Mouse (Mus musculus) gastrocnemius, postnatal 14 days (tissue): Measurements from ENCODE around the gene Cit. TPM values are rescaled to one million over a fixed set of nuclear protein-coding genes. Genes with fewer than 3 reads are reported as not detected.

Source experiments
- DNase-seq: peaks from one replicate; pipeline ENCODE4 v3.0.0; 2021; ENCODE audit warnings: mixed read lengths
- intact Hi-C: fragments of 180-260 bp; cut with DNase I; formaldehyde crosslinking; loops from one replicate; pipeline ENCODE4 v1.15.1; 2025; ENCODE audit warnings: low total_unique reads
- total RNA-seq, 2 experiments: library from RNA; stranded (reverse); gene quantifications; 2 replicates each; pipeline ENCODE4 v1.2.3; 2021

The Cit gene
- total RNA-seq, 2 experiments from 2014 or later, result 2.9 to 4.6 TPM

DNA sequence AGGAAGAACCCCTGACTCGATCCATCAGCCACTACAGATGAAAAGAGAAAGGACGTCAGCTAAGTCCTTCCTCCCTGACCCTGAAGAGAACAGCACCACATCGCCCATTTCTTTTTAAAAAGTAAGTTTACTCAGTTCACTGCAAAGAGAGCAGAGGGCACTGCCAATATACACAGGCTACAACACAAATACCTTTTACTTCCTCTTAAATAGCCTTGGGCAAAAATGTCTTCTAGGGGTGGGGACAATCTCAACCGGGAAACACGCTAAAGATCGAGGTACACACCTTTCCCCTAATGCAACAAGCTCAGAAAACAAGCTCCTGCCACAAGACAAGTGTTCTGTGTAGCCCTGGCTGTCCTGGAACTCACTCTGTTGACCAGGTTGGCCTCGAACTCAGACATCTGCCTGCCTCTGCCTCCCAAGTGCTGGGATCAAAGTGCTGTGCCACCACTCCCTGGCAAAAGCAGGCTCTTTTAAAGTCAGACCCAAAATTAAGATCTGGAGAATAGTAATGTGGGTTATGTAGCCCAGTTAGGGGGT lies 177.7 kb downstream of the Cit start:
- intact Hi-C loops, result no loop called here
- DNase-seq, result no peak

DNA sequence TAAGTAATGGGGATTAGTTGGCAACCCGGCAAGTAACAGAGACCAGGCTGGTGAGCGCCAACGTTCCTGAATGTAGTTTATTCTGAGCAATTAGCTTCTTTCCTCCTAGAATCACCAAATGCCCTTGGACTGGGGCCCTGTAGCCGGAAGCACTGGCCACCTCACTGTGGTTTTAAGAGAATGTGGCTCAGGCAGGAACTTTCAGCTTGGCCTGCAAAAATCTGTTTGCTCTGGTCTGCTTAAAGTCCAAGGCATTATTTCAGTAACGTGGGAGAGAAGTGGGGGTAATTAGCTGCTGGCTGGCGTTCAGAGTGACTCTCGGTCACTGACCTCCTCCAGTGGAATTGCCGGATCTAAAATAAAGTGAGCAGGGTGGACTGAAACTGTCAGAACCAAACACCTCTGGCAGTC lies 178.2 kb downstream of the Cit start:
- intact Hi-C loops, result no loop called here

GRCm38 (mm10) chr5:116023821-116024284 lies 178.8 kb downstream of the Cit start:
- DNase-seq, result no peak
- intact Hi-C loops, result no loop called here

More for the DNA sequence above, 178.2 kb downstream of the Cit start:
- DNase-seq, result no peak

DNA sequence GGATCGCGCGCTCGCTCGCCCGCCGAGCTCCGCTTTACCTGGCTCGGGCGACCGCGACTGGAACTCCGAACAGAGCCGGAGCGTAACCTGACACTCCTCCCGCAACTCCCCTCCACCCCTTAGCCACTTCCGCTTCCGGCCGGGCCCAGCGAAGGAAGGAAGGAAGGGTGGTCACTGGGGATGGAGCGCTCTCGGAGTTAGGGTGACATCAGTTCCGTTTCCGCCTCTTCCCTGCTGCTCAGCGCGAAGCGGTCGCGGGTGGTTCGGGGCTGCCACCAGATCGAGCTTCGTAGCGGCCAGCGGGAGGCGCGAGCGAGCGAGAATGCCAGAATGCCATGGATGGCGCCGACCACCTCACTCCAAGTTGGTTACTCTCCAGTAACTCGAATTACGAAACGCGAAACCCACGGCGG lies 179.3 kb downstream of the Cit start, which contains the start of gene Prkab1:
Prkab1 (minus strand) TSS at position 182 of the 413 bp plus-strand sequence.
- intact Hi-C loops, result no loop called here
- DNase-seq, result peak; percentile 95

GRCm38 (mm10) chr5:116026107-116026506 lies 181.0 kb downstream of the Cit start:
- DNase-seq, result no peak
- intact Hi-C loops, result no loop called here

DNA sequence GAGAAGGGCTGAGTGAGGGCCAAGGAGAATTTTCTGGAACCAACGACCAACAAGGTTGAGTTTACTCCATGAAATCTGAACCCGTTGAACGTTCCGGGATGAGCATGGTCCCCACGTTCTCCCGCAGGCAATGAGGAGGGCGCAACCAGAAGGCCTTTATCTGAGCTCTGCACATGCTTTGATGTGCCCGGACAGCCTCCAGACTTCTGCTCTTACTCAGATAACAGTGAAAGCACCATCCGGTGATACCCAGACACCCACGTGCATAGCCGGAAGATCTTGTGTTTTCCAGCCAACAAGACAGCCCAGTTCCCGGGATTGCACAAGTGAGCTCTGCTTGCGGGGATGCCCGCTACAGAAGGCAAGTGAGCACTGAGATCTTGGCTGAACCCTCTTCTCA lies 181.5 kb downstream of the Cit start:
- no peak for DNase-seq
- intact Hi-C loops, result no loop called here

DNA sequence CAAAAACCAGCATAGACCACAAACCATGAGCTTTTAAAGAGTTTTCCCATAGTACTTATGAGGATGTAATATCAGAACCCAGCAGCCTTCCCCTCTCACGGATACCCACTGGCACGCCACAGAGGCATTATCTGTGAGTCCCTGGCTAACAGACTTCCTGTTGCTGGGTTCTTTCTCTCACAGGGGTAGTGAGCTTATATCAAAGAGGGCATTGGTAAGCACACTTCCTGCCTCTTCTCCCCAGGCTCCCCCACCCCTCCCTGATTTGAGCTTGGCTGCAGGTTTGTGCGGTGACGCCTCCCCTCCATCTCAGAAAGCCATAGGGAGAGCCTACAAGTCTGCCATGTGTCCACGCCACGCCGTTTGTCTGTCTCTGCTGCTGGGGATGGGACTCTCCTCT lies 184.0 kb downstream of the Cit start:
- DNase-seq, result no peak
- intact Hi-C loops, result no loop called here

- no peak for DNase-seq
- intact Hi-C loops, result loop anchor here (5.0 to 10.0 kb wide), 2 partner anchors 87 to 184 kb away; no protein-coding TSS in a partner anchor
Measured at GRCm38 (mm10) chr5:116030566-116031189, 185.6 kb downstream of the Cit start.

- intact Hi-C loops, result loop anchor here (5.0 to 10.0 kb wide), 2 partner anchors 86 to 184 kb away; no protein-coding TSS in a partner anchor
- DNase-seq, result peak; percentile 68
Measured at GRCm38 (mm10) chr5:116031190-116031577, 186.1 kb downstream of the Cit start.

GRCm38 (mm10) chr5:116036465-116036864 lies 191.4 kb downstream of the Cit start:
- intact Hi-C loops, result loop anchor here (10.0 kb wide), 1 partner anchor 178 kb away; no protein-coding TSS in a partner anchor
- DNase-seq, result peak; percentile 69

GRCm38 (mm10) chr5:116037731-116038130 lies 192.7 kb downstream of the Cit start:
- intact Hi-C loops, result loop anchor here (10.0 kb wide), 1 partner anchor 177 kb away; no protein-coding TSS in a partner anchor
- DNase-seq, result no peak

GRCm38 (mm10) chr5:116039706-116040105 lies 194.6 kb downstream of the Cit start:
- intact Hi-C loops, result loop anchor here (10.0 kb wide), 1 partner anchor 175 kb away; no protein-coding TSS in a partner anchor
- DNase-seq, result no peak

DNA sequence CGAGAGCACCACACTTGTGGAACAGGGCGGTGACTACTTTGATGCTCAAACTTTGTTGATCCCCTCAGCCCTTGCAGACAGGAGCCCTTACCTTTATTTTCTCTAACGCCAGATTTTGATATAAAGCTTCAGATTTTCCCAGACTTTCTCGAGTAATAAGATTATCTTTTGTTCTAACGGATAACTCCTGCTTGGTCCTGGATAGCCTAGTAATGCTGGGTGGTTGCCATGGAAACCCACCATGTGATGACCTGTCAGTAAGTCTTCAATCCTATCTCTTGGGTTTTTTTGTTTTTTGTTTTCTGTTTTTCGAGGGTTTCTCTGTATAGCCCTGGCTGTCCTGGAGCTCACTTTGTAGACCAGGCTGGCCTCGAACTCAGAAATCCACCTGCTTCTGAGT lies 197.2 kb downstream of the Cit start:
- intact Hi-C loops, result no loop called here

DNA sequence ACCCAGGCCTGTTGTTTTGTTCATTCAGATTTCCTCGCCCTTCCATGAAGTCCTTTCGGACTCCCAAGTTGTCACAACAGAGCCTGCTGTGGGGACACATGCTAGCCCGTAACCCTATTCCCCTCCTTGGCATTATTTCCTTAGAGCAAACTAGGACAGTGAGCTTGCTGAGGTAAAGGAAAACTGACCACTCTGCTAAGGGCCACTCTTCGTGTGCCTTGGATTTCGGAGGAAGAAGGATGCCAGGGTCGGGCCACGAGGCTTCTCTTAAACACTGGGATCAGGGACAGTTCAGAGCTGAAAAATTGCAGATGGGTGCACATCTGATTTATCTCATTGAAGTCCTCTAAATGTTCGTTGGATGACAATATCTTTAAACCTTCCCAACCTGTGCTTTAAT lies 200.5 kb downstream of the Cit start:
- no peak for DNase-seq
- intact Hi-C loops, result no loop called here

More for the DNA sequence above, 197.2 kb downstream of the Cit start:
- DNase-seq, result no peak

- intact Hi-C loops, result no loop called here
- DNase-seq, result no peak
Measured at GRCm38 (mm10) chr5:116046246-116046645, 201.2 kb downstream of the Cit start.

DNA sequence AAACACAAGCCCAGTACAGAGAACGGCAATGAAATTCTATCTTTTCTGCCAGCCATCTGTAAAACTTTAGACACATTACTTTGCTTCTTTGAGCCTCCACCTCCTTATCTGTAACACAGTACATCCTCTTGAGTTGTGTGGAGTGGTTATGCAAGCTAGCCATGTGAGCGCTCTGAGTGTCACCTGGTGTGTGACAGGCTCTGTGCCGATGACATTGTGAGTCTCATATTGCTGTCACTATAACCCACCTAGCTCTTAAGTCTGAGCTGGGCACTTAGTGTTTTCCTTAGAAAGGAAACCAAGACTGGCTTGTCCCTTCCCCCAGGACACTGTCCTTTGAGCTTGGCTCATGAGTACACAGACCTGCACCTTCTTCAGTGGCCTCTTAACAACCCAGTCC lies 203.2 kb downstream of the Cit start:
- no peak for DNase-seq
- intact Hi-C loops, result no loop called here

GRCm38 (mm10) chr5:116049821-116050220 lies 204.7 kb downstream of the Cit start:
- DNase-seq, result no peak
- intact Hi-C loops, result no loop called here

GRCm38 (mm10) chr5:116052171-116052570 lies 207.1 kb downstream of the Cit start:
- intact Hi-C loops, result no loop called here
- no peak for DNase-seq

DNA sequence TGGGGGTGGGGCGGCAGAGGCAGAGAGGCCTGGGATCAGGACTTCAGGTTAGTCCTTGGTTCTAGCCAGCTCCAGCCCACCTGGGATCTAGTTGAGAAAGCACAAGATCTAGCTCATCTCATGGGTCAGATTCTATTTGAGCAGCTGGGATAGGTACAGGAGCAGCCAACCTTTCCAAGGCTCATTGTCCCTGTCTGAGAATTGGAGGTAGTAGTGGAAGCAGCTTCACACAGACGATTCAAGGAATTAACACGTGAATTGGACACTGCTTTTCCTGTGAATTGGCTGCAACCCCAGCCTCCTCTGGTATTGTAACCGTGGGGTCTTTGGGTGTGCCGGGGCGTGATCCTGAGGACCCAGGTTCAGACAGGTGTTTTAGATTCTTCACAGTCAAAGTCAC lies 207.7 kb downstream of the Cit start:
- intact Hi-C loops, result no loop called here
- DNase-seq, result no peak
